Mouse (Mus musculus) bone marrow, adult 2 months (tissue): ENCODE results near the gene AC134908.4. TPM values are rescaled to one million over a fixed set of nuclear protein-coding genes. Genes with fewer than 3 reads are reported as not detected.

Experiments
- H3K27ac ChIP-seq: fragments of 200-500 bp; 2 replicates; pipeline ENCODE4 v1.5.1; 2012; ENCODE audit warnings: low read depth, mild to moderate bottlenecking, control low read depth, inconsistent platforms, low read length; ENCODE audit not compliant: control insufficient read depth, poor library complexity, insufficient read depth
- H3K4me1 ChIP-seq: fragments of 200-500 bp; 2 replicates; pipeline ENCODE4 v1.6.1; 2011; ENCODE audit warnings: low read length; ENCODE audit not compliant: control insufficient read depth, insufficient read depth
- H3K4me3 ChIP-seq: fragments of 200-500 bp; replicated peaks from 2 replicates; pipeline ENCODE3; 2011; ENCODE audit warnings: mild to moderate bottlenecking, low read depth, low read length, control low read depth; ENCODE audit not compliant: control insufficient read depth
- CTCF ChIP-seq: fragments of 200-500 bp; IDR thresholded peaks from 2 replicates; pipeline ENCODE4 v1.5.1; 2011; ENCODE audit warnings: low read length, control low read depth; ENCODE audit not compliant: control insufficient read depth, insufficient read depth
- POLR2A ChIP-seq: fragments of 200-500 bp; IDR thresholded peaks from 2 replicates; pipeline ENCODE4 v1.6.1; 2011; ENCODE audit warnings: low read depth, mild to moderate bottlenecking, control low read depth, low read length, borderline replicate concordance; ENCODE audit not compliant: control insufficient read depth
- WGBS: fragments of 180-500 bp; shearing (Covaris S2); methylation state at CpG from one replicate; pipeline ENCODE4 v1.1.7; 2018; 5-methylcytosine and 5-hydroxymethylcytosine counted together
- polyA plus RNA-seq: library from polyadenylated mRNA; stranded (reverse); fragments of >200 nt; gene quantifications from 2 replicates; pipeline ENCODE4 v1.2.4, GENCODE M21; 2011; ENCODE audit warnings: low replicate concordance; ENCODE audit not compliant: missing spikeins, insufficient read depth, insufficient read length

The AC134908.4 gene
- polyA plus RNA-seq, 1 experiment = not detected

- Histone ChIP-seq H3K27ac (no peak overlapping the region), H3K4me3 (no peak overlapping the region), H3K4me1 (no peaks in the 10 kb centered on the region)
- WGBS = 34% methylated on average over 3 of the region's 3 CpGs
- TF ChIP-seq CTCF (no peak), POLR2A (no peak)
Measured at GRCm38 (mm10) chr17:25762591-25762990, 32.9 kb downstream of the AC134908.4 start.

- 57% methylated on average over 4 of the region's 4 CpGs for WGBS
- TF ChIP-seq POLR2A = no peak
- no peak for TF ChIP-seq CTCF
- Histone ChIP-seq H3K27ac (no peak overlapping the region), H3K4me3 (no peak overlapping the region), H3K4me1 (no peaks in the 10 kb centered on the region)
Measured at GRCm38 (mm10) chr17:25761561-25761970, 33.9 kb downstream of the AC134908.4 start.

DNA sequence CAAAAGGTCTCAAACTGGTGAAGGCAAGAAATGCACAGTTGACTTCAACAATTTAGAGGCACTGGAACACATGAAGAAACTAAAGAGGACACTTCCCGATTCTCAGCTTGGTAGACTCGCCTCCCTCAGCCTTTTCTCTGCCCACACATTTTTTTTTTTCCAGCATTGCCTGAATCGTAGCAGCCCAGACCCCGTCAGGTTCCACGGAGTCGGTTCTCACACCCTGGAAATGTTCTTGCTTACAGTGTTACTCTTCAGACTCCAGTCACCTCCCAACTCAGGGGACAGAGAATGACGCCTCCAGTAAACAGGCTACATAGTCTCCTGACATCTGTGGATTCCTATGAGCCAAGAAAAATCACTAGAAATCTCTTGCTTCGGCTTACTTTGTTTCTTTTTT is 35.3 kb downstream of the AC134908.4 start:
- Histone ChIP-seq H3K27ac (no peak overlapping the region), H3K4me1 (no peaks in the 10 kb centered on the region), H3K4me3 (no peak overlapping the region)
- WGBS = 62% methylated on average over 8 of the region's 8 CpGs
- no peak for TF ChIP-seq CTCF
- no peak for TF ChIP-seq POLR2A

DNA sequence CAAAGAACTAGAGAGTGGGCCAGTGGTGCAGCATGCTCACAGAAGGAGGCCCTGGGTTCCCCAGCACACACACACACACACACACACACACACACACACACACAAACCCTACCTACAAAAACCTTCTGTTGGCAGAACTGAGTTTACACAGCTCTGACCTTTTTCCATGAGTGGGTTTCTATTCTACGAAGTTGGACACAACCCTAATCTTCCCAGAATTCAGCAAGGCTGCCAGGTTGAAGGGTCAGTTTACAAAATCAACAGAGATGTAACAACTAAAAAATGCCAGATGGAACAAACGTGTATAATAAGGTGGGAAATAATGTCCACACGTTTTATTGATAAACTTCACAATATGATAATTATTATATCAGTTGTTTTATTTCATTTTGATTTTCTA is 37.8 kb downstream of the AC134908.4 start:
- H3K4me3 ChIP-seq = no peak overlapping the region
- no peaks in the 10 kb centered on the region for H3K4me1 ChIP-seq
- H3K27ac ChIP-seq = no peak overlapping the region
- WGBS = 67% methylated on average over 3 of the region's 3 CpGs
- TF ChIP-seq CTCF (no peak), POLR2A (no peak)

DNA sequence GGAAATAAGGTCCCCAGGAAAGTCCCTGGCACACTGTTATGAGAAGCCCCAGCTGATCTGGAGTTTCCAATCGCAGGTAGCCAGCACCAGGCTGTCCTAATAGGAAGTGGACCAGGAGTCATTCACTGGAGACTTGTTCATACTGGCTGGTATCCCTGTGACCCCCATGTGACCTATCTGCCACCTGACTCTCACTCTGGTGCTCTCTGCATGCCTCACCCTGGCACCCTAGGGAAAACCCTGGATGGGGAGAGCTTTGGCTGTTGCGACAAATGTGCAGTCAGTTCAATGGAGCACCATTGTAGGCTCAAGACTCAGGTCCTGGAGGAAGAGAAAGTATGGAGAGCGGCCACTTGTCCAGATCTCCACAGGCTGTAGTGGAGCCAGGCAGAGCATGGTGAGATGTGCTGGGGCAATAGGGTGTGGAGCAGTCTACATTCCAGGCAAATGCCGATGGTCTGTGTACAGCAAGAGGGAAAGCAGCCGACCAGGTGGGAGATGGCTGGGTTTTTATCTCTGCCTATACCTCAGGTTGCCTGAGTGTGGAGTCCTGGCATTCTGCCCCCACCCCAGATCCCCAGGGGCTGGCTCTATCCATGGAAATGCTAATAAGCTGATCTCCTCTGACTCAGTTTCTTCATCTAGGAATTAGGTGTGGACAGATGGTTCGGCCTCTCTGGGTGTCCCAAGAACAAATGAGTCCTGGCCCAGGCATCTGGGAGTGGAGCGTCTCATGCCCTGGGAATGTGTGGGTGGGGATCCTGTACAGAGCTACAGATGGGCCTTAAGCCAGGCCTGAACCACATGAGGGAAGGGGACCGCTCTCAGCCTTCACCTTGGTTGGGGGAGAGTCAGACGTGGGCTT is 38.8 kb downstream of the AC134908.4 start:
- WGBS = 70% methylated on average over 9 of the region's 9 CpGs
- Histone ChIP-seq H3K4me1 (no peaks in the 10 kb centered on the region), H3K27ac (no peak overlapping the region), H3K4me3 (no peak overlapping the region)
- TF ChIP-seq CTCF (no peak), POLR2A (no peak)

DNA sequence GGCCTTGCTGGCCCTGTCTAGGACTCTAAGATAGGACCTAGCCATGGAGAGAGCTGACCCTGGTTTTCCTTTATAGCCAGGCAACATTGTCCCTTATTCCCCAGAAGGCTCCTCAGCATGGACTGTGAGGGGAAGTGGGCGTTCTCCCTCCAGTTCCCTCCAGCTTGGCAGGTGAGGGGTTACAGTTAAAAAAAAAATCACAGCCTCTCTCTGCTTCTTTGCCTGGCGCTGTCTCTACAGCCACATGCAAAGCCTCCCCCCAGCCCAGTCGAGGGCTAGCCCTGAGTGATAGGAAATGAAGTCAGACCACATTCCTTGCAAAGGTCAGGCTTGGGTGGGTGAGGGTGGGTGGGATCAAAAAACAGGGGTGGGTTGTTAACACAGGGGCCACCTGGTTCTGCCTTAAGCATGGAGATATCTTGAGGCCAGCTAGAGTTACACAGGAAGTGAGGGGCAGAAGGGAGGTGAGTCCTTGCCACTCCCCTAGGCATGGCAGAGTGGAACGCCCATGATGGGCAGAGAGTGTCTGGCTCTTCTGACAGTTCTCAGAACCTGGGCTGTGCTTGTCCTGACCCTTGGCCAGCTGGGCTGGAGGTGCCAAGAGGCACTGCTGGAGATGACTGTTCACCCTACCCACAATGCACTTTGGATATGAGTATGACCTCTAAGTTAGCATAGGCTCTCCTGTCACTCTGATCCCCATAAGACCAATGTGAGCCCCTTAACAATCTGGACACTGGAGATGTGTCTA is 39.7 kb downstream of the AC134908.4 start:
- TF ChIP-seq CTCF = no peak
- no peak for TF ChIP-seq POLR2A
- no peak overlapping the region for H3K4me3 ChIP-seq
- H3K4me1 ChIP-seq = no peaks in the 10 kb centered on the region
- no peak overlapping the region for H3K27ac ChIP-seq
- 32% methylated on average over 4 of the region's 4 CpGs for WGBS

- H3K27ac ChIP-seq = no peak overlapping the region
- WGBS = 72% methylated on average over 4 of the region's 4 CpGs
- no peak overlapping the region for H3K4me3 ChIP-seq
- no peaks in the 10 kb centered on the region for H3K4me1 ChIP-seq
- TF ChIP-seq CTCF (no peak), POLR2A (no peak)
Measured at GRCm38 (mm10) chr17:25755086-25755485, 40.4 kb downstream of the AC134908.4 start.

GRCm38 (mm10) chr17:25754241-25754640 is 41.2 kb downstream of the AC134908.4 start, which contains the start of gene Msln:
Gene Msln, minus strand, starts transcription at chr17:25754378.
- H3K4me1 ChIP-seq = no peaks in the 10 kb centered on the region
- 83% methylated on average over 9 of the region's 9 CpGs for WGBS
- H3K4me3 ChIP-seq = no peak within 1 kb of the TSS
- H3K27ac ChIP-seq = no peak within 1 kb of the TSS
- TF ChIP-seq POLR2A (no peak), CTCF (no peak)
